Mouse (Mus musculus) spleen, adult 2 months (tissue): ENCODE results near the gene Psmb5. TPM values are rescaled to one million over a fixed set of nuclear protein-coding genes. Genes with fewer than 3 reads are reported as not detected.

Experiments
- DNase-seq, 2 experiments: peaks; one replicate each; pipeline versions ENCODE4 v3.0.0 to v3.0.0-alpha.2; 2012 to 2021; ENCODE audit warnings: low spot score in 2 of 2, low read depth in 1 of 2
- H3K27ac ChIP-seq: fragments of 200-500 bp; 2 replicates; pipeline ENCODE4 v1.5.1; 2012; ENCODE audit warnings: low read length, inconsistent platforms; ENCODE audit not compliant: insufficient read depth
- H3K27me3 ChIP-seq: fragments of 200-500 bp; 2 replicates; pipeline ENCODE4 v1.6.1; 2012; ENCODE audit warnings: mild to moderate bottlenecking, moderate library complexity, low read length, inconsistent platforms; ENCODE audit not compliant: control insufficient read depth, insufficient read depth
- H3K36me3 ChIP-seq: fragments of 200-500 bp; 2 replicates; pipeline ENCODE4 v1.6.1; 2012; ENCODE audit warnings: mild to moderate bottlenecking, low read length, inconsistent platforms; ENCODE audit not compliant: control insufficient read depth, insufficient read depth
- H3K4me1 ChIP-seq: fragments of 200-500 bp; 2 replicates; pipeline ENCODE4 v1.6.1; 2011; ENCODE audit warnings: inconsistent platforms; ENCODE audit not compliant: control insufficient read depth, insufficient read depth, insufficient read length
- H3K4me3 ChIP-seq: fragments of 200-500 bp; 2 replicates; pipeline ENCODE4 v1.5.1; 2011; ENCODE audit warnings: mild to moderate bottlenecking, inconsistent platforms; ENCODE audit not compliant: insufficient read depth, insufficient read length; ENCODE audit errors: extremely low read depth
- CTCF ChIP-seq: fragments of 200-500 bp; IDR thresholded peaks from 2 replicates; pipeline ENCODE4 v1.5.1; 2011; ENCODE audit warnings: mild to moderate bottlenecking, inconsistent platforms; ENCODE audit not compliant: insufficient read depth, insufficient read length, insufficient replicate concordance; ENCODE audit errors: extremely low read depth
- POLR2A ChIP-seq: fragments of 200-500 bp; IDR thresholded peaks from 2 replicates; pipeline ENCODE4 v1.6.1; 2011; ENCODE audit warnings: low read depth, low read length, inconsistent platforms
- WGBS: fragments of 180-500 bp; shearing (Covaris S2); methylation state at CpG from one replicate; pipeline ENCODE4 v1.1.7; 2018; 5-methylcytosine and 5-hydroxymethylcytosine counted together
- polyA plus RNA-seq: library from polyadenylated mRNA; depleted of rRNA; stranded (reverse); fragments of >200 nt; gene quantifications from 2 replicates; pipeline ENCODE4 v1.2.3, GENCODE M21; 2012

Gene Psmb5
- polyA plus RNA-seq, 1 experiment = 82.5 TPM

DNA sequence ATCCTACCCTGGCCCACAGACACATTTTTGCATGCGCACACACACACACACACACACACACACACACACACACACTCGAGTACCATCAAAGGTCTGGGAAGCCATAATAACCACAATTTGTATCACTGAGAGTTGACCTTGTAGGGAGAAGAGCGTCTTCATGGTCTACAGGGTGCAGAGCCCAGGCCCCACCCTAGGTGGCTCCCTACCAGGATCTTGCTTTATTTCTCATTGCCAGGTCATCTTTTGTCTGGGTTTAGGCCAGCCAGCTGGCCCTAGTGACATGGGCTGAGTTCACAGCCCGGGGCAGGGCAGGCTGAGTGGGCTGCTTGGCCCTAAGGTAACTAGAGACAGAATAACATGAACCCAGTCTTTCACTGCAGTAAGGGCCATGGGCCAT is 16.4 kb upstream of the Psmb5 start:
- no peak for DNase-seq
- Histone ChIP-seq H3K4me3 (no peak overlapping the region), H3K4me1 (no peaks in the 10 kb centered on the region; the same call in 1 of the 2 replicates), H3K27me3 (no peaks in the 10 kb centered on the region), H3K36me3 (peaks cover 10% of the 10 kb centered on the region), H3K27ac (no peak overlapping the region)
- WGBS = 67% methylated on average over 4 of the region's 4 CpGs
- TF ChIP-seq POLR2A = no peak
- TF ChIP-seq CTCF = peak; percentile 10; the same call in 1 of the 2 replicates

DNA sequence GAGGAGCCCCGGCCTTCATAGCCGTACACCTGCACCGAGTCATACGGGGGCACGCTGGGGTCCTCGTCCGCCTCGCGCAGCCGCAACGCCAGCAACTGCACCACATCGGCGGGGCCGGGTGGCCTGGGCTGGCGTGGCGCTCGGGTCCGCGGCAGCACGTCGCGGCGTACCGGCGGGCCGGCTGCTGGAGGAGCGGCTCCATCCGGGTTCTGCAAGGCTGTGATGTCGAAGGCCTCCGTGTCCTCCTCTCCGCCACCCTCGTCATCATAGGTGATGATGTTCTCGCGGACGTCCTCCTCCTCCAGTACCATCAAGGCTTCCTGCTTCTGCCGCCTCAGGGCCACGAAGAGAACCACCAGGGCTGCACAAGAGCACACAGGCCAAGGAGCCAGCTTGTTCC is 14.4 kb upstream of the Psmb5 start:
- Histone ChIP-seq H3K27me3 (no peaks in the 10 kb centered on the region), H3K36me3 (peaks cover 10% of the 10 kb centered on the region), H3K4me3 (no peak overlapping the region), H3K4me1 (no peaks in the 10 kb centered on the region; the same call in 1 of the 2 replicates), H3K27ac (no peak overlapping the region)
- DNase-seq = no peak
- 95% methylated on average over 37 of the region's 37 CpGs for WGBS
- TF ChIP-seq POLR2A (no peak), CTCF (no peak)

DNA sequence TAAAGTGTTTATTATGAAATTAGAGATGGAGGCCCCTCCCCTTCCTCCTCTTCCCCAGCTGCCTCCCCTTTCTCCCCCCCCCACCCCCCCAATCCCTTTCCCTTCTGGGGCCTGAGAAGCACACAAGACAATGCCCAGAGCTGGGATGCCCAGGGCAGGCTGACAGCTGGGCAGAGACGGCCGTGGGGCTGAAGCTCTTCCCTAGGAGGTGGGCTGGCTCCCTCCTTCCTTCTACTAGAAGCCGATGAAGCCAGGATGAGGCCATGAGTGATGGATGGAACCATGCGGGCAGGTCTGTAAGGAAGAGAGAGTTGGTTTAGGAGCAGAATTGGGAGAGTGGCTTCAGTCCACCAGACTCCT is 13.4 kb upstream of the Psmb5 start:
- Histone ChIP-seq H3K27me3 (no peaks in the 10 kb centered on the region), H3K36me3 (peaks cover 10% of the 10 kb centered on the region), H3K27ac (no peak overlapping the region), H3K4me3 (no peak overlapping the region), H3K4me1 (no peaks in the 10 kb centered on the region; the same call in 1 of the 2 replicates)
- no peak for TF ChIP-seq CTCF
- no peak for DNase-seq
- 88% methylated on average over 4 of the region's 4 CpGs for WGBS

DNA sequence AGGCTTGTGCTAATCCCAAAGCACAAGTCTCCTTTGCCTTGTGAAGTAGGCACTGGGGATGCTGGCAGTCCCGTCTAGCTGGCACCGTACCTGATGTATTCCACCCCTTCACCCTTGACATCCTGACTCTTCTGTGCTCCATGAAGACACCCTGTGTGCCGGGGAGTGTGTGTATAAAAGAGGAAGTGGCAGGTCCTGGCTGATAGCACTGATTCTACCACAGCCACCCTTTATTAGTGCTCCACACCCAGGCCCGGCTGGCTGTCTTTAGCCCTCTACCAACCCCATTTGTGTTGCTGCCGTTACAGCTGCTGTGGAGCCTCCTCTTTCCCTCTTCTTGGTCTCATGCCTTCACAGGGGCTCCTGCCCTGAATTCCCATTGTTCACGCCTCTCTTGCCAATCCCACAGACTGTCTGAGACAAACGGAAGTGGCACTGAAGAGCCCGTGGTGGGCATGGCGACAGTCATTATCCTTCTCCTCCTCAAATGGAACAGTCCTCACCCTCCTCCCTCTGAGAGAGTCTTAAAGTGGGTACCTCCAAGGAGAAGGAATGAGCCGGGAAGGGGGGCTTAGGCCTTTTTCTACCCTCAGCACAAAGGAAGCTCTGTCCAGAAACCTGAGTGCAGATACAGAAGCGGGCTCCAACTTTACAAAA is 12.9 kb upstream of the Psmb5 start:
- no peaks in the 10 kb centered on the region; the same call in 1 of the 2 replicates for H3K4me1 ChIP-seq
- 71% methylated on average over 11 of the region's 11 CpGs for WGBS
- no peak for DNase-seq
- no peak overlapping the region for H3K4me3 ChIP-seq
- H3K27me3 ChIP-seq = no peaks in the 10 kb centered on the region
- no peak overlapping the region for H3K27ac ChIP-seq
- TF ChIP-seq CTCF (no peak), POLR2A (no peak)
- peaks cover 10% of the 10 kb centered on the region for H3K36me3 ChIP-seq

DNA sequence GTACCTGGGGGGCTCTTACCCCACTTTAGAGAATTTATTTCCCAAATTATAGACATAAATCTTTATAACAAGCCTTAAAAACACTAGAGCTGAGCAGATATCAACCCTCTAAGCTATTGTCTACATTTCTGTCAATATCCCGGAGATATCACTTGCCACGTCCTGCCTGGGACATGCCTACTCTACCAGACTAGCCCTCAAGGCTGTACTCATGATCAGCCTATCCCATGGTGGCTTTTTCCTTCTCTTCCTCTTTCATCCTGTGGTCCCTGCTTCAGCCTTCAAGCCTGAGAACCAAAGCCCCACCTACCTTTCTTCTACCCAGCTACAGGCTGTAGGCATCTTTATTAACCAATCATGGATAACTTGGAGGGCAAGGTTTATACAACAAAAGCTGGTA is 12.0 kb upstream of the Psmb5 start:
- TF ChIP-seq CTCF (no peak), POLR2A (no peak)
- Histone ChIP-seq H3K36me3 (peaks cover 10% of the 10 kb centered on the region), H3K27me3 (no peaks in the 10 kb centered on the region), H3K4me3 (no peak overlapping the region), H3K27ac (no peak overlapping the region), H3K4me1 (no peaks in the 10 kb centered on the region; the same call in 1 of the 2 replicates)
- WGBS = 85% methylated on average over 2 of the region's 2 CpGs
- no peak for DNase-seq

DNA sequence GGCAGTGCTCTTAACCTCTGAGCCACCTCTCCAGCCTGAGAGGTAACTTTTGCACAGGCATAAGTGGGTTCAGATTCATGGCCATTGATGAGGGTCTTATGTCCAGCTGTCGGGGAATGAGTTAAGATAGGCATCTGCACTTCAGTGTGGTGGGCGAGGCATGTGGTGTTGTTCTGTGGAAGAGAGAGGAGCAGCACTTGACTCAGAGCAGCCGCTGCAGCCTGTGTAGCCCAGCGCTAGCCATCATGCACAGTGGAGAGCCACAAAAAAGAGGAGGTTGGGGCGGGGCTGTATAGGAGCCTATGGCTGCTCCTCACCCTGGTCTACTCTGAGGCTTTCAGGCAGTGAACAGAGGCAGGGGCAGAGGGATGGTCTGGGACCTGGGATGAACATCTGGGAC is 10.3 kb upstream of the Psmb5 start:
- TF ChIP-seq POLR2A (no peak), CTCF (no peak)
- Histone ChIP-seq H3K4me1 (no peaks in the 10 kb centered on the region; the same call in 1 of the 2 replicates), H3K27me3 (no peaks in the 10 kb centered on the region), H3K36me3 (peaks cover 10% of the 10 kb centered on the region), H3K4me3 (no peak overlapping the region), H3K27ac (no peak overlapping the region)
- no peak for DNase-seq
- WGBS = 76% methylated on average over 5 of the region's 5 CpGs

DNA sequence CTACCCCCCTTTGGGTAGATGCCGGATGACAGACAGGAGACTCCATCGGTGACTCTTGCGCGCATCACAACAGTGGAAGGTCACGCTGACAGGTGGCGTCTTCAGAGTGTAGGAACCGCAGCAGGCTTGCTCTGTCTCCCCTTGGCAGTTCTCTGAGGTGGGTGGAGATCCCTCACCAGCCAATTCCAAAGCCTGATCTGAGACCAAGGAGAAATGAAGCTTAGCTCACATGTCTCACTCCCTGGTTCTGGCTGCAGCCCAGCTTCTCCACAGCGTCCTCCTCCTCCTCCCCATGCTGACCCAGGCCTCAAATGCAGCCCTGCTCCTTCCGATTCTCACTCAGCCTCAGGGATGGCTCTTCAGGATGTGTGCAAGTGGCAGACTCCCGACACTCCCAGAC is 7.2 kb upstream of the Psmb5 start:
- no peaks in the 10 kb centered on the region for H3K36me3 ChIP-seq
- 95% methylated on average over 10 of the region's 10 CpGs for WGBS
- DNase-seq = no peak
- H3K27ac ChIP-seq = no peak overlapping the region
- no peak for TF ChIP-seq POLR2A
- TF ChIP-seq CTCF = no peak
- no peaks in the 10 kb centered on the region for H3K4me1 ChIP-seq
- H3K27me3 ChIP-seq = no peaks in the 10 kb centered on the region
- no peak overlapping the region for H3K4me3 ChIP-seq

DNA sequence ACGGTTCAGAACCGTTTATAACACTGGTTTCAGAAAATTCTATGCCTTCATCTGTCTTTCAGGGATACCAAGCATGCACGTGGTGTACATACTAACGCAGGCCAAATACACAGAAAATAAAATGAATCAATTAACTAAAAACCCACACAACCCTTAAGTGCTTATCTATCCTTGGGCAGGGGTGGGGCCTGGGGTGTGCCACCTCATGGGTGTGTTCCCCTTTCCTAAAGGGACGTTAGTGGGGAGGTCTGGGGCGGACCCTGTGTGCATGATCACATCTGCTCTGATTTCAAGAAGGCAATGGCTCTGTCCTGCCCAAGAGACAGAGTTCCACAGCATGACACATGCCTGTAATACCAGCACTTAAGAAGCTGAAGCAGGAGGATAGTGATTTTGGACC is 5.5 kb upstream of the Psmb5 start:
- Histone ChIP-seq H3K4me1 (no peaks in the 10 kb centered on the region), H3K27ac (no peak overlapping the region), H3K36me3 (no peaks in the 10 kb centered on the region), H3K27me3 (no peaks in the 10 kb centered on the region), H3K4me3 (no peak overlapping the region)
- no peak for DNase-seq
- no peak for TF ChIP-seq POLR2A
- no peak for TF ChIP-seq CTCF
- WGBS = 76% methylated on average over 6 of the region's 6 CpGs
